Mouse (Mus musculus) myocyte (in vitro differentiated cells): ENCODE measurements at regions not wholly inside any gene's neighbourhood (a gene's known extent, or its start where the extent isn't known, plus 50 kb on each side); places are given as distances from the start of the nearest gene placed in this dataset.
A peak's percentile ranks its signal among the peaks of the same experiment; 100 is the strongest.
"Not testable (repeated sequence)": the region's sequence is repeated elsewhere in the genome, so short reads cannot be mapped to it uniquely, and the experiment has no call there.

ENCODE experiments used
- H3K27me3 ChIP-seq: one replicate; pipeline ENCODE4 v1.6.1; 2011; ENCODE audit not compliant: control insufficient read depth, insufficient read depth, insufficient read length
- H3K36me3 ChIP-seq: one replicate; pipeline ENCODE4 v1.6.1; 2011; ENCODE audit not compliant: control insufficient read depth, insufficient read depth
- H3K4me2 ChIP-seq: one replicate; pipeline ENCODE4 v1.6.1; 2011; ENCODE audit warnings: low read depth, control low read depth
- H3K4me3 ChIP-seq: one replicate; pipeline ENCODE4 v1.5.1; 2011; ENCODE audit warnings: mild to moderate bottlenecking, control low read depth, moderate library complexity
- H3K79me2 ChIP-seq: one replicate; pipeline ENCODE4 v1.6.1; 2011; ENCODE audit not compliant: control insufficient read depth, insufficient read depth
- H3ac ChIP-seq: one replicate; pipeline ENCODE4 v1.6.1; 2011; ENCODE audit not compliant: control insufficient read depth, insufficient read length
- CEBPB ChIP-seq: IDR thresholded peaks from 2 replicates; pipeline ENCODE4 v1.6.1; 2011; ENCODE audit warnings: mild to moderate bottlenecking, moderate library complexity; ENCODE audit not compliant: poor library complexity, insufficient read depth, severe bottlenecking
- E2F4 ChIP-seq: IDR thresholded peaks from one replicate; pipeline ENCODE4 v1.6.1; 2011; ENCODE audit warnings: mild to moderate bottlenecking, control low read depth, moderate library complexity; ENCODE audit not compliant: insufficient read depth
- MAX ChIP-seq: IDR thresholded peaks from one replicate; pipeline ENCODE4 v1.6.1; 2011; ENCODE audit warnings: low read depth, mild to moderate bottlenecking, control low read depth
- MYOD1 ChIP-seq, 3 experiments: IDR thresholded peaks; one replicate each; pipeline ENCODE4 v1.6.1; 2011; ENCODE audit warnings: control low read depth in 2 of 3, low read depth in 2 of 3, mild to moderate bottlenecking in 2 of 3, moderate library complexity in 1 of 3; ENCODE audit not compliant: insufficient read length in 2 of 3, control insufficient read depth in 1 of 3
- MYOG ChIP-seq, 3 experiments: IDR thresholded peaks; one replicate each; pipeline ENCODE4 v1.6.1; 2011; ENCODE audit warnings: control low read depth in 2 of 3, low read depth in 2 of 3, mild to moderate bottlenecking in 2 of 3; ENCODE audit not compliant: insufficient read length in 2 of 3, control insufficient read depth in 1 of 3, insufficient read depth in 1 of 3
- POLR2A ChIP-seq: IDR thresholded peaks from one replicate; pipeline ENCODE4 v1.6.1; 2011; ENCODE audit warnings: low read depth, mild to moderate bottlenecking, control low read depth, moderate library complexity; ENCODE audit not compliant: insufficient read length
- POLR2AphosphoS2 ChIP-seq: IDR thresholded peaks from one replicate; pipeline ENCODE4 v1.6.1; 2011; ENCODE audit warnings: low read depth, control low read depth; ENCODE audit not compliant: insufficient read length
- REST ChIP-seq: IDR thresholded peaks from one replicate; pipeline ENCODE4 v1.6.1; 2011; ENCODE audit warnings: mild to moderate bottlenecking, control low read depth, moderate library complexity; ENCODE audit not compliant: insufficient read depth, insufficient read length
- SRF ChIP-seq: IDR thresholded peaks from one replicate; pipeline ENCODE4 v1.6.1; 2011; ENCODE audit warnings: low read depth; ENCODE audit not compliant: control insufficient read depth, insufficient read length
- TCF12 ChIP-seq: IDR thresholded peaks from one replicate; pipeline ENCODE4 v1.6.1; 2011; ENCODE audit warnings: mild to moderate bottlenecking, control low read depth; ENCODE audit not compliant: poor library complexity, insufficient read depth, severe bottlenecking
- TCF3 ChIP-seq: IDR thresholded peaks from one replicate; pipeline ENCODE4 v1.6.1; 2011; ENCODE audit warnings: low read depth, control low read depth; ENCODE audit not compliant: insufficient read length
- USF1 ChIP-seq: IDR thresholded peaks from one replicate; pipeline ENCODE4 v1.6.1; 2011; ENCODE audit warnings: low read depth, mild to moderate bottlenecking, control low read depth, moderate library complexity

GRCm38 (mm10) chr14:59045687-59046086 is 97.0 kb downstream of the 1700129C05Rik start:
- H3K4me3 ChIP-seq, result no peak overlapping the region
- no peaks in the 10 kb centered on the region for H3K27me3 ChIP-seq
- H3K4me2 ChIP-seq, result no peak overlapping the region
- H3K36me3 ChIP-seq, result no peaks in the 10 kb centered on the region
- H3K79me2 ChIP-seq, result no peaks in the 10 kb centered on the region
- H3ac ChIP-seq, result no peak overlapping the region
- no peak for TF ChIP-seq REST
- no peak for TF ChIP-seq MAX
- no peak for TF ChIP-seq MYOG (IDR thresholded peaks at IDR 0.05; ENCODE audit: control insufficient read depth in 1 of 3, insufficient read depth in 1 of 3, insufficient read length in 2 of 3, low read depth in 2 of 3)
- no peak for TF ChIP-seq MYOD1 (IDR thresholded peaks at IDR 0.05; ENCODE audit: control insufficient read depth in 1 of 3, insufficient read length in 2 of 3, low read depth in 2 of 3)
- TF ChIP-seq TCF12, result no peak
- no peak for TF ChIP-seq USF1
- TF ChIP-seq POLR2A, result no peak
- no peak for TF ChIP-seq E2F4
- TF ChIP-seq TCF3, result no peak
- no peak for TF ChIP-seq CEBPB
- no peak for TF ChIP-seq SRF
- no peak for TF ChIP-seq POLR2AphosphoS2

GRCm38 (mm10) chr14:59045235-59045634 is 97.5 kb downstream of the 1700129C05Rik start:
- H3K4me3 ChIP-seq, result no peak overlapping the region
- peak overlapping the region; percentile 6 for H3K4me2 ChIP-seq
- no peak overlapping the region for H3ac ChIP-seq
- H3K36me3 ChIP-seq, result no peaks in the 10 kb centered on the region
- H3K79me2 ChIP-seq, result no peaks in the 10 kb centered on the region
- no peaks in the 10 kb centered on the region for H3K27me3 ChIP-seq
- no peak for TF ChIP-seq TCF12

- no peak overlapping the region for H3ac ChIP-seq
- no peaks in the 10 kb centered on the region for H3K27me3 ChIP-seq
- TF ChIP-seq MAX, result no peak
- TF ChIP-seq TCF12, result no peak
- TF ChIP-seq USF1, result no peak
- TF ChIP-seq POLR2A, result no peak
- TF ChIP-seq POLR2AphosphoS2, result no peak
- no peak for TF ChIP-seq REST
- no peak for TF ChIP-seq CEBPB
- no peak for TF ChIP-seq TCF3
- TF ChIP-seq E2F4, result no peak
- no peak for TF ChIP-seq MYOG (IDR thresholded peaks at IDR 0.05; ENCODE audit: control insufficient read depth in 1 of 3, insufficient read depth in 1 of 3, insufficient read length in 2 of 3, low read depth in 2 of 3)
- no peak for TF ChIP-seq SRF
- no peak for TF ChIP-seq MYOD1 (IDR thresholded peaks at IDR 0.05; ENCODE audit: control insufficient read depth in 1 of 3, insufficient read length in 2 of 3, low read depth in 2 of 3)
- no peaks in the 10 kb centered on the region for H3K36me3 ChIP-seq
- no peaks in the 10 kb centered on the region for H3K79me2 ChIP-seq
- H3K4me3 ChIP-seq, result no peak overlapping the region
- no peak overlapping the region for H3K4me2 ChIP-seq
These were observed 100.5 kb downstream of the 1700129C05Rik start for GRCm38 (mm10) chr14:59042152-59042551.

GRCm38 (mm10) chr14:59025757-59026156 is 116.9 kb downstream of the 1700129C05Rik start:
- H3ac ChIP-seq, H3K4me3 ChIP-seq, H3K79me2 ChIP-seq, H3K4me2 ChIP-seq, H3K27me3 ChIP-seq, H3K36me3 ChIP-seq: not testable (repeated sequence)

- no peaks in the 10 kb centered on the region for H3K27me3 ChIP-seq
- H3K4me3 ChIP-seq, result no peak overlapping the region
- no peak overlapping the region for H3ac ChIP-seq
- H3K36me3 ChIP-seq, result no peaks in the 10 kb centered on the region
- TF ChIP-seq MYOD1 (IDR thresholded peaks at IDR 0.05; ENCODE audit: control insufficient read depth in 1 of 3, insufficient read length in 2 of 3, low read depth in 2 of 3) (no peak), USF1 (no peak), CEBPB (no peak), REST (no peak), POLR2A (no peak), TCF12 (no peak), POLR2AphosphoS2 (no peak), TCF3 (no peak), MAX (no peak), SRF (no peak), E2F4 (no peak), MYOG (IDR thresholded peaks at IDR 0.05; ENCODE audit: control insufficient read depth in 1 of 3, insufficient read depth in 1 of 3, insufficient read length in 2 of 3, low read depth in 2 of 3) (no peak)
- H3K4me2 ChIP-seq, result no peak overlapping the region
- H3K79me2 ChIP-seq, result no peaks in the 10 kb centered on the region
These were observed 133.2 kb downstream of the 1700129C05Rik start for GRCm38 (mm10) chr14:59009534-59009933.
